Mouse (Mus musculus) ES-E14 (cell line): Measurements from ENCODE around the gene 1110012L19Rik. TPM values are rescaled to one million over a fixed set of nuclear protein-coding genes. Genes with fewer than 3 reads are reported as not detected.

ENCODE experiments used
- total RNA-seq: library from RNA; depleted of rRNA; stranded (reverse); fragments of 300-350 nt; gene quantifications from 2 replicates; pipeline ENCODE4 v1.2.3, GENCODE M21; 2012; rRNA removed

Gene 1110012L19Rik
- total RNA-seq, 1 experiment, result 19.0 TPM

Other genes with a start within 250 kb of the 1110012L19Rik start
- gene Ids, start 20.8 kb upstream of the 1110012L19Rik start, total RNA-seq, result 10.4 TPM in 2 replicates
- 21.0 and 23.5 TPM in 2 replicates for gene Tmem185a, start 91.3 kb downstream of the 1110012L19Rik start, total RNA-seq